Mouse (Mus musculus): ENCODE measurements around the gene Npdc1.

DNA sequence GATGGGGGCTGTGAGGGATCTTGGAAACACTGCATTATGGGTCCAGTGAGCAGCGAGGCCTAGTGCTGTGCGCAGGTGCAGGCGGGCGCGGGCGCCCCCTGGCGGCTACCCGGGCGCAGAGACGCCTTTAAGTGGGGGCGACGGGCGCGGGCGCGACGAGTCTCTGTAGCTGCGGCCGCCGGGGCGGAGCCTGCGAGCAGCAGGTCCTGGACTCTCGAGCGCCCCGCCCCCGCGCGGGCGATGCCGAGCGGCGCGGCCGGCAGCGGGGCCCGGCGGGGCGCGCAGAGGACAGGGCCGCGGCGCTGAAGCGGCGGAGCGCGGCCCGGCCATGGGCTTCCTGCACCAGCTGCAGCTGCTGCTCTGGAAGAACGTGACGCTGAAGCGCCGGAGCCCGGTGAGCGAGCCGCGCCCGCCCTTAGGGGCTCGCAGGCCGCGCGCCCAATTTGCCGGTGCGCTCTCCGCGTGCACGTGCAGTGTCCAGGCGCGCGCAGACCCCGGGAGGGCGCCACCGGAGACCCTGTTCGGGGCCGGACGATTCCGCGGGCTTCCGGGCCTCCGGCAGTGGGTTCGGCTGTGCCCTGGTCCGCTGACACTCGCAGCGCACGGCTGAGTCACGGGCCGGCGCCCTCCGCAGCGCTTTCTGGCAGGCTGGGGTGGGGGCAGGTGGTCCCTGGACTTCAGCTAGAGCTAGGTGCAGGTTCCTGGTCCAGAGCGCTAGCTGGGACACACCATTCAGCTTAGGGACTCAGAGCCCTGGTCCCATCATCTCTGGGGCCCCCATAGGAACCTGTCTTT is 29.5 kb downstream of the Npdc1 start, which contains the start of gene Abca2:
- TF ChIP-seq GATA1 (IDR thresholded peaks at IDR 0.05; ENCODE audit: low read length) (no peak), TAL1 (IDR thresholded peaks at IDR 0.05; ENCODE audit: low read length) (no peak)
